Mouse (Mus musculus): ENCODE measurements at regions not wholly inside any gene's neighbourhood (a gene's known extent, or its start where the extent isn't known, plus 50 kb on each side); places are given as distances from the start of the nearest gene placed in this dataset.

GRCm38 (mm10) chr3:18733540-18733939 is 785.3 kb downstream of the Cypt12 start:
- dilution Hi-C loops (cut with MboI; ENCODE audit: extremely low pct_ligation_motif_present, extremely low pct_unique_long_range_greater_than_20kb, low sequenced_read_pairs) (no loop called here), in situ Hi-C loops (cut with MboI; ENCODE audit: low pct_ligation_motif_present, low pct_unique_long_range_greater_than_20kb, low sequenced_read_pairs) (no loop called here)
- Histone ChIP-seq H3K9ac (ENCODE audit: insufficient read depth, low read depth) (no peak overlapping the region), H3K79me2 (replicated peaks; ENCODE audit: control insufficient read depth, extremely low read depth, insufficient read depth, poor library complexity, severe bottlenecking) (no peaks in the 10 kb centered on the region), H3K4me2 (ENCODE audit: insufficient read depth, low read depth, poor library complexity, severe bottlenecking) (no peak overlapping the region), H3K9me3 (replicated peaks; ENCODE audit: low read length) (no peaks in the 10 kb centered on the region), H3K36me3 (replicated peaks in 1 of 2; ENCODE audit: control insufficient read depth in 1 of 2, insufficient read depth in 1 of 2, low read length in 1 of 2) (no peaks in the 10 kb centered on the region), H3K27ac (ENCODE audit: insufficient read depth, low read depth) (no peak overlapping the region), H3K4me1 (ENCODE audit: control insufficient read depth in 1 of 2, insufficient read depth in 2 of 2) (no peaks in the 10 kb centered on the region), H3K27me3 (replicated peaks) (no peaks in the 10 kb centered on the region), H3K4me3 (replicated peaks in 1 of 3; ENCODE audit: low read depth in 2 of 3, low read length in 2 of 3, poor library complexity in 1 of 3) (no peak overlapping the region)
- TF ChIP-seq UBTF (IDR thresholded peaks at IDR 0.05; ENCODE audit: low read depth, low read length), result no peak
- TF ChIP-seq ZKSCAN1 (IDR thresholded peaks at IDR 0.05; ENCODE audit: borderline replicate concordance, low read depth, low read length), result no peak
- TF ChIP-seq ELF1 (IDR thresholded peaks at IDR 0.05; ENCODE audit: low read depth, low read length), result no peak
- DNase-seq (ENCODE audit: extremely low read depth), result no peak

DNA sequence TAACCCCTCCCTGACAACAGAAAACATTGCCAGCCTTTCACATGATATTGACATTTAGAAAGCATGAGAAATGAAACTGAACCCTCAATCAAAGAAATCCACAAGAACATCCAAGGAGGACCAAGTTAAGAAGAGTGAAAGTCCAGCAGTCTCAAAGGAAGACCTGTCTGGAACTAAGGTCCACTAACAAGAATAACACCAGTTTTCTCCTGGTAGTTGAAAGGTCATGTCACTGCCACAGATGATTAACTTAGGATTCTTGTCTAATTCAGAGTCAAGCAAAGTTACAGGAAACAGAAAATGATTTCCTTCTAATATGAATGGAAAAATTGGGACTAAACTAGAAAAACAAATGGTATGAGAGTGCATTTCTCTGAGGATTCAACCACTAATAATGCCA is 790.7 kb downstream of the Cypt12 start:
- H3K9me3 ChIP-seq (replicated peaks; ENCODE audit: low read length), result no peaks in the 10 kb centered on the region
- dilution Hi-C loops (cut with MboI; ENCODE audit: extremely low pct_ligation_motif_present, extremely low pct_unique_long_range_greater_than_20kb, low sequenced_read_pairs), result no loop called here
- H3K27ac ChIP-seq (ENCODE audit: insufficient read depth, low read depth), result no peak overlapping the region
- no peak overlapping the region for H3K4me3 ChIP-seq (replicated peaks in 1 of 3; ENCODE audit: low read depth in 2 of 3, low read length in 2 of 3, poor library complexity in 1 of 3)
- H3K36me3 ChIP-seq (replicated peaks in 1 of 2; ENCODE audit: control insufficient read depth in 1 of 2, insufficient read depth in 1 of 2, low read length in 1 of 2), result no peaks in the 10 kb centered on the region
- H3K27me3 ChIP-seq (replicated peaks), result no peaks in the 10 kb centered on the region
- H3K79me2 ChIP-seq (replicated peaks; ENCODE audit: control insufficient read depth, extremely low read depth, insufficient read depth, poor library complexity, severe bottlenecking), result no peaks in the 10 kb centered on the region
- H3K4me1 ChIP-seq (ENCODE audit: control insufficient read depth in 1 of 2, insufficient read depth in 2 of 2), result no peaks in the 10 kb centered on the region
- TF ChIP-seq UBTF (IDR thresholded peaks at IDR 0.05; ENCODE audit: low read depth, low read length) (no peak), NELFE (IDR thresholded peaks at IDR 0.05; ENCODE audit: low read depth, low read length) (no peak), MEF2A (IDR thresholded peaks at IDR 0.05; ENCODE audit: borderline replicate concordance, low read depth, low read length) (no peak), RCOR1 (conservative IDR thresholded peaks at IDR 0.05; ENCODE audit: low read depth, low read length) (no peak), NRF1 (IDR thresholded peaks at IDR 0.05; ENCODE audit: low read depth, low read length) (no peak), TCF12 (IDR thresholded peaks at IDR 0.05; ENCODE audit: low read depth, low read length) (no peak), BHLHE40 (IDR thresholded peaks at IDR 0.05; ENCODE audit: low read depth, low read length) (no peak), GABPA (IDR thresholded peaks at IDR 0.05; ENCODE audit: insufficient replicate concordance, low read depth, low read length) (no peak), CHD1 (IDR thresholded peaks at IDR 0.05; ENCODE audit: low read depth, low read length) (no peak), JUND (conservative IDR thresholded peaks at IDR 0.05; ENCODE audit: low read depth, low read length) (no peak), USF2 (conservative IDR thresholded peaks at IDR 0.05; ENCODE audit: low read depth, low read length) (no peak), ELF1 (IDR thresholded peaks at IDR 0.05; ENCODE audit: low read depth, low read length) (no peak), ZC3H11A (IDR thresholded peaks at IDR 0.05; ENCODE audit: low read depth, low read length) (no peak), ZMIZ1 (IDR thresholded peaks at IDR 0.05; ENCODE audit: low read depth, low read length) (no peak), HCFC1 (IDR thresholded peaks at IDR 0.05; ENCODE audit: low read depth, low read length) (no peak)
- H3K4me2 ChIP-seq (ENCODE audit: insufficient read depth, low read depth, poor library complexity, severe bottlenecking), result no peak overlapping the region
- no peak overlapping the region for H3K9ac ChIP-seq (ENCODE audit: insufficient read depth, low read depth)
- in situ Hi-C loops (cut with MboI; ENCODE audit: low pct_ligation_motif_present, low pct_unique_long_range_greater_than_20kb, low sequenced_read_pairs), result no loop called here
- DNase-seq (ENCODE audit: extremely low read depth), result no peak

All from CH12.LX (cell line).